Mouse (Mus musculus): Measurements from ENCODE around the gene Mrpl4. TPM values are rescaled to one million over a fixed set of nuclear protein-coding genes. Genes with fewer than 3 reads are reported as not detected.

The Mrpl4 gene
- 151 and 155 TPM in 2 replicates for polyA plus RNA-seq (2014; fragmentation: Nextera tagmentation; extraction: Ambion mirVana)

GRCm38 (mm10) chr9:21002627-21003551 lies at the start of gene Mrpl4:
TSS of gene Mrpl4 (plus strand) at chr9:21002738.
- H3K4me1 ChIP-seq (replicated peaks; ENCODE audit: control insufficient read depth, insufficient read depth, low read length) = peaks cover 5% of the 10 kb centered on the region
- H3K4me2 ChIP-seq (ENCODE audit: low read length) = peak within 1 kb of the TSS; percentile 84
- H3K36me3 ChIP-seq (ENCODE audit: control insufficient read depth, insufficient read depth, low read length) = peaks cover 35% of the 10 kb centered on the region
- DNase-seq (ENCODE audit: low spot score) (peak; percentile 98), ATAC-seq (replicated peaks; ENCODE audit: low FRiP score, low TSS enrichment, low read depth) (peak; percentile 87)
- H3K9me3 ChIP-seq (ENCODE audit: control insufficient read depth, low read length) = no peaks in the 10 kb centered on the region
- H3K9ac ChIP-seq (ENCODE audit: low read length) = peak within 1 kb of the TSS; percentile 78
- WGBS = under 1% methylated on average over 72 of the region's 72 CpGs
- no peaks in the 10 kb centered on the region for H3K27me3 ChIP-seq (replicated peaks; ENCODE audit: control insufficient read depth, insufficient read depth, low read length)
- peak within 1 kb of the TSS; percentile 90 for H3K4me3 ChIP-seq (ENCODE audit: low read depth, low read length)
- peak within 1 kb of the TSS; percentile 52 for H3K27ac ChIP-seq (ENCODE audit: low read depth)

- Histone ChIP-seq H3K36me3 (ENCODE audit: control insufficient read depth, insufficient read depth, low read length) (no peaks in the 10 kb centered on the region), H3K9me3 (ENCODE audit: control insufficient read depth, low read length) (no peaks in the 10 kb centered on the region), H3K27me3 (replicated peaks; ENCODE audit: control insufficient read depth, insufficient read depth, low read length) (no peaks in the 10 kb centered on the region), H3K4me2 (ENCODE audit: low read length) (no peak overlapping the region), H3K9ac (ENCODE audit: low read length) (no peak overlapping the region), H3K4me3 (ENCODE audit: low read depth, low read length) (no peak overlapping the region), H3K4me1 (replicated peaks; ENCODE audit: control insufficient read depth, insufficient read depth, low read length) (no peaks in the 10 kb centered on the region), H3K27ac (ENCODE audit: low read depth) (no peak overlapping the region)
- ATAC-seq (replicated peaks; ENCODE audit: low FRiP score, low TSS enrichment, low read depth) = no peak
- 84% methylated on average over 3 of the region's 3 CpGs for WGBS
- no peak for DNase-seq (ENCODE audit: low spot score)
Observed at GRCm38 (mm10) chr9:20956989-20957388, 45.5 kb upstream of the Mrpl4 start.

GRCm38 (mm10) chr9:20959430-20959938 lies 43.1 kb upstream of the Mrpl4 start, which contains the start of gene Dnmt1:
TSS of gene Dnmt1 (minus strand) at chr9:20959888.
- no peaks in the 10 kb centered on the region for H3K27me3 ChIP-seq (replicated peaks; ENCODE audit: control insufficient read depth, insufficient read depth, low read length)
- H3K4me2 ChIP-seq (ENCODE audit: low read length) = no peak within 1 kb of the TSS
- ATAC-seq (replicated peaks; ENCODE audit: low FRiP score, low TSS enrichment, low read depth) = no peak
- H3K4me3 ChIP-seq (ENCODE audit: low read depth, low read length) = no peak within 1 kb of the TSS
- H3K27ac ChIP-seq (ENCODE audit: low read depth) = no peak within 1 kb of the TSS
- WGBS = 81% methylated on average over 2 of the region's 2 CpGs
- DNase-seq (ENCODE audit: low spot score) = no peak
- H3K4me1 ChIP-seq (replicated peaks; ENCODE audit: control insufficient read depth, insufficient read depth, low read length) = no peaks in the 10 kb centered on the region
- H3K9ac ChIP-seq (ENCODE audit: low read length) = no peak within 1 kb of the TSS
- no peaks in the 10 kb centered on the region for H3K9me3 ChIP-seq (ENCODE audit: control insufficient read depth, low read length)
- no peaks in the 10 kb centered on the region for H3K36me3 ChIP-seq (ENCODE audit: control insufficient read depth, insufficient read depth, low read length)

- Histone ChIP-seq H3K9me3 (ENCODE audit: control insufficient read depth, low read length) (no peaks in the 10 kb centered on the region), H3K27ac (ENCODE audit: low read depth) (no peak overlapping the region), H3K4me1 (replicated peaks; ENCODE audit: control insufficient read depth, insufficient read depth, low read length) (no peaks in the 10 kb centered on the region), H3K27me3 (replicated peaks; ENCODE audit: control insufficient read depth, insufficient read depth, low read length) (no peaks in the 10 kb centered on the region), H3K4me3 (ENCODE audit: low read depth, low read length) (no peak overlapping the region), H3K9ac (ENCODE audit: low read length) (no peak overlapping the region), H3K36me3 (ENCODE audit: control insufficient read depth, insufficient read depth, low read length) (peaks cover 20% of the 10 kb centered on the region), H3K4me2 (ENCODE audit: low read length) (no peak overlapping the region)
- DNase-seq (ENCODE audit: low spot score) (no peak), ATAC-seq (replicated peaks; ENCODE audit: low FRiP score, low TSS enrichment, low read depth) (no peak)
- 70% methylated on average over 9 of the region's 9 CpGs for WGBS
Observed at GRCm38 (mm10) chr9:20961557-20961956, 41.0 kb upstream of the Mrpl4 start.

GRCm38 (mm10) chr9:20965606-20966005 lies 36.9 kb upstream of the Mrpl4 start:
- no peak for DNase-seq (ENCODE audit: low spot score)
- Histone ChIP-seq H3K9ac (ENCODE audit: low read length) (no peak overlapping the region), H3K27me3 (replicated peaks; ENCODE audit: control insufficient read depth, insufficient read depth, low read length) (no peaks in the 10 kb centered on the region), H3K4me3 (ENCODE audit: low read depth, low read length) (no peak overlapping the region), H3K9me3 (ENCODE audit: control insufficient read depth, low read length) (no peaks in the 10 kb centered on the region), H3K4me1 (replicated peaks; ENCODE audit: control insufficient read depth, insufficient read depth, low read length) (no peaks in the 10 kb centered on the region), H3K27ac (ENCODE audit: low read depth) (no peak overlapping the region), H3K36me3 (ENCODE audit: control insufficient read depth, insufficient read depth, low read length) (peaks cover 53% of the 10 kb centered on the region), H3K4me2 (ENCODE audit: low read length) (no peak overlapping the region)
- WGBS = 86% methylated on average over 4 of the region's 4 CpGs
- ATAC-seq (replicated peaks; ENCODE audit: low FRiP score, low TSS enrichment, low read depth) = no peak

GRCm38 (mm10) chr9:20966008-20966407 lies 36.5 kb upstream of the Mrpl4 start:
- DNase-seq (ENCODE audit: low spot score) (no peak), ATAC-seq (replicated peaks; ENCODE audit: low FRiP score, low TSS enrichment, low read depth) (no peak)
- H3K4me1 ChIP-seq (replicated peaks; ENCODE audit: control insufficient read depth, insufficient read depth, low read length) = no peaks in the 10 kb centered on the region
- WGBS = 84% methylated on average over 3 of the region's 3 CpGs
- H3K4me2 ChIP-seq (ENCODE audit: low read length) = no peak overlapping the region
- H3K9me3 ChIP-seq (ENCODE audit: control insufficient read depth, low read length) = no peaks in the 10 kb centered on the region
- H3K27ac ChIP-seq (ENCODE audit: low read depth) = no peak overlapping the region
- H3K9ac ChIP-seq (ENCODE audit: low read length) = no peak overlapping the region
- no peak overlapping the region for H3K4me3 ChIP-seq (ENCODE audit: low read depth, low read length)
- H3K27me3 ChIP-seq (replicated peaks; ENCODE audit: control insufficient read depth, insufficient read depth, low read length) = no peaks in the 10 kb centered on the region
- H3K36me3 ChIP-seq (ENCODE audit: control insufficient read depth, insufficient read depth, low read length) = peaks cover 56% of the 10 kb centered on the region

- H3K4me3 ChIP-seq (ENCODE audit: low read depth, low read length) = no peak overlapping the region
- no peak for ATAC-seq (replicated peaks; ENCODE audit: low FRiP score, low TSS enrichment, low read depth)
- 79% methylated on average over 5 of the region's 5 CpGs for WGBS
- peaks cover 7% of the 10 kb centered on the region; the same call in 1 of the 2 replicates for H3K4me1 ChIP-seq (replicated peaks; ENCODE audit: control insufficient read depth, insufficient read depth, low read length)
- no peaks in the 10 kb centered on the region for H3K9me3 ChIP-seq (ENCODE audit: control insufficient read depth, low read length)
- DNase-seq (ENCODE audit: low spot score) = no peak
- no peaks in the 10 kb centered on the region for H3K27me3 ChIP-seq (replicated peaks; ENCODE audit: control insufficient read depth, insufficient read depth, low read length)
- H3K27ac ChIP-seq (ENCODE audit: low read depth) = no peak overlapping the region
- H3K4me2 ChIP-seq (ENCODE audit: low read length) = no peak overlapping the region
- H3K36me3 ChIP-seq (ENCODE audit: control insufficient read depth, insufficient read depth, low read length) = peaks cover 56% of the 10 kb centered on the region
- H3K9ac ChIP-seq (ENCODE audit: low read length) = no peak overlapping the region
Observed at GRCm38 (mm10) chr9:20966747-20967146, 35.8 kb upstream of the Mrpl4 start.

- ATAC-seq (replicated peaks; ENCODE audit: low FRiP score, low TSS enrichment, low read depth) = peak; percentile 8; the same call in 1 of the 2 replicates
- Histone ChIP-seq H3K36me3 (ENCODE audit: control insufficient read depth, insufficient read depth, low read length) (peaks cover 35% of the 10 kb centered on the region), H3K4me3 (ENCODE audit: low read depth, low read length) (0 out of 2 replicates have a peak overlapping the region, but pooled peaks have one; percentile 1), H3K4me1 (replicated peaks; ENCODE audit: control insufficient read depth, insufficient read depth, low read length) (peaks cover 40% of the 10 kb centered on the region), H3K27me3 (replicated peaks; ENCODE audit: control insufficient read depth, insufficient read depth, low read length) (no peaks in the 10 kb centered on the region), H3K27ac (ENCODE audit: low read depth) (peak overlapping the region; percentile 86), H3K9ac (ENCODE audit: low read length) (peak overlapping the region; percentile 39), H3K4me2 (ENCODE audit: low read length) (peak overlapping the region; percentile 94), H3K9me3 (ENCODE audit: control insufficient read depth, low read length) (no peaks in the 10 kb centered on the region)
- WGBS = 40% methylated on average over 7 of the region's 7 CpGs
- no peak for DNase-seq (ENCODE audit: low spot score)
Observed at GRCm38 (mm10) chr9:20971751-20972140, 30.8 kb upstream of the Mrpl4 start.
